Mouse (Mus musculus): ENCODE data around the gene Enpp1.

Enpp1 gene

GRCm38 (mm10) chr10:24596003-24596868 is 115.7 kb downstream of the Enpp1 start:
- DNase-seq, result peak; percentile 62 to 73

- peak; percentile 87 to 92 for DNase-seq
Measured at GRCm38 (mm10) chr10:24595250-24596002, 116.5 kb downstream of the Enpp1 start, which contains the start of gene Ccn2. TSS of gene Ccn2 (plus strand) at chr10:24595442.

- no peak for DNase-seq
Measured at GRCm38 (mm10) chr10:24593556-24593955, 118.4 kb downstream of the Enpp1 start.

GRCm38 (mm10) chr10:24592969-24593368 is 119.0 kb downstream of the Enpp1 start:
- no peak for DNase-seq

- DNase-seq, result no peak
Measured at GRCm38 (mm10) chr10:24592318-24592717, 119.6 kb downstream of the Enpp1 start.

GRCm38 (mm10) chr10:24591741-24592140 is 120.2 kb downstream of the Enpp1 start:
- DNase-seq, result no peak

GRCm38 (mm10) chr10:24591136-24591535 is 120.8 kb downstream of the Enpp1 start:
- DNase-seq, result peak; percentile 83 to 94

- DNase-seq, result no peak
Measured at GRCm38 (mm10) chr10:24590546-24590945, 121.4 kb downstream of the Enpp1 start.

GRCm38 (mm10) chr10:24589238-24589637 is 122.7 kb downstream of the Enpp1 start:
- no peak for DNase-seq

- no peak for DNase-seq
Measured at GRCm38 (mm10) chr10:24588824-24589223, 123.1 kb downstream of the Enpp1 start.

Measured in kidney, postnatal 36 days (tissue).